Mouse (Mus musculus): Measurements from ENCODE around the gene Irak1bp1.
A peak's percentile ranks its signal among the peaks of the same experiment; 100 is the strongest.

Irak1bp1 gene

GRCm38 (mm10) chr9:82829007-82829689, at the start of gene Irak1bp1:
Gene Irak1bp1 (plus strand): TSS chr9:82829540.
- no peak for DNase-seq (ENCODE audit: low read depth, low spot score)

- no peak for DNase-seq (ENCODE audit: low read depth, low spot score)
These were observed 41.0 kb upstream of the Irak1bp1 start for GRCm38 (mm10) chr9:82788375-82788774.

GRCm38 (mm10) chr9:82800360-82800759, 29.0 kb upstream of the Irak1bp1 start:
- no peak for DNase-seq (ENCODE audit: low read depth, low spot score)

GRCm38 (mm10) chr9:82807129-82807528, 22.2 kb upstream of the Irak1bp1 start:
- no peak for DNase-seq (ENCODE audit: low read depth, low spot score)

GRCm38 (mm10) chr9:82807635-82808034, 21.7 kb upstream of the Irak1bp1 start:
- no peak for DNase-seq (ENCODE audit: low read depth, low spot score)

GRCm38 (mm10) chr9:82812172-82812963, 17.0 kb upstream of the Irak1bp1 start:
- DNase-seq (ENCODE audit: low read depth, low spot score): no peak

- no peak for DNase-seq (ENCODE audit: low read depth, low spot score)
These were observed 14.8 kb upstream of the Irak1bp1 start for GRCm38 (mm10) chr9:82814536-82814935.

GRCm38 (mm10) chr9:82815257-82815785, 14.0 kb upstream of the Irak1bp1 start:
- no peak for DNase-seq (ENCODE audit: low read depth, low spot score)

GRCm38 (mm10) chr9:82826426-82826825, 2.9 kb upstream of the Irak1bp1 start:
- DNase-seq (ENCODE audit: low read depth, low spot score): no peak

- DNase-seq (ENCODE audit: low read depth, low spot score): peak; percentile 94
These were observed 522 bp downstream of the Irak1bp1 start for GRCm38 (mm10) chr9:82829693-82830430.

GRCm38 (mm10) chr9:82831891-82832290, 2.6 kb downstream of the Irak1bp1 start:
- no peak for DNase-seq (ENCODE audit: low read depth, low spot score)

GRCm38 (mm10) chr9:82835921-82836320, 6.6 kb downstream of the Irak1bp1 start:
- DNase-seq (ENCODE audit: low read depth, low spot score): no peak

- DNase-seq (ENCODE audit: low read depth, low spot score): no peak
These were observed 13.3 kb downstream of the Irak1bp1 start for GRCm38 (mm10) chr9:82842671-82843070.

- peak; percentile 24 for DNase-seq (ENCODE audit: low read depth, low spot score)
These were observed 24.7 kb downstream of the Irak1bp1 start for GRCm38 (mm10) chr9:82854040-82854439.

GRCm38 (mm10) chr9:82854973-82855614, 25.8 kb downstream of the Irak1bp1 start:
- DNase-seq (ENCODE audit: low read depth, low spot score): no peak

GRCm38 (mm10) chr9:82856241-82856640, 26.9 kb downstream of the Irak1bp1 start:
- DNase-seq (ENCODE audit: low read depth, low spot score): no peak

GRCm38 (mm10) chr9:82860805-82861204, 31.5 kb downstream of the Irak1bp1 start:
- no peak for DNase-seq (ENCODE audit: low read depth, low spot score)

- no peak for DNase-seq (ENCODE audit: low read depth, low spot score)
These were observed 32.0 kb downstream of the Irak1bp1 start for GRCm38 (mm10) chr9:82861316-82861715.

- no peak for DNase-seq (ENCODE audit: low read depth, low spot score)
These were observed 32.6 kb downstream of the Irak1bp1 start for GRCm38 (mm10) chr9:82861775-82862430.

- no peak for DNase-seq (ENCODE audit: low read depth, low spot score)
These were observed 36.8 kb downstream of the Irak1bp1 start for GRCm38 (mm10) chr9:82866121-82866520.

- DNase-seq (ENCODE audit: low read depth, low spot score): no peak
These were observed 38.4 kb downstream of the Irak1bp1 start for GRCm38 (mm10) chr9:82867698-82868097.

Measured in forelimb bud, embryonic 11.5 days (tissue).